Mouse (Mus musculus): ENCODE data around the gene Pde1a. TPM values are rescaled to one million over a fixed set of nuclear protein-coding genes. Genes with fewer than 3 reads are reported as not detected.

Pde1a gene
- total RNA-seq, 1 experiment = 0.31 TPM

- H3K27ac ChIP-seq (ENCODE audit: insufficient read depth, low read depth, low read length, poor library complexity, severe bottlenecking) = no peak overlapping the region
- no peaks in the 10 kb centered on the region for H3K36me3 ChIP-seq (ENCODE audit: control insufficient read depth, insufficient read depth, low read length, poor library complexity, severe bottlenecking)
- in situ Hi-C loops (cut with MboI; ENCODE audit: low sequenced_read_pairs in 2 of 2, unreplicated experiment in 2 of 2) = no loop called here
- H3K4me3 ChIP-seq (ENCODE audit: insufficient read depth in 1 of 2, low read depth in 1 of 2, low read length in 2 of 2, poor library complexity in 1 of 2, severe bottlenecking in 1 of 2) = no peak overlapping the region
- TF ChIP-seq MAFK (IDR thresholded peaks at IDR 0.05; ENCODE audit: insufficient read depth, low read depth, low read length) = no peak
- TF ChIP-seq HCFC1 (IDR thresholded peaks at IDR 0.05; ENCODE audit: borderline replicate concordance, insufficient read depth, low read length) = no peak
- no peak for TF ChIP-seq ZNF384 (IDR thresholded peaks at IDR 0.05; ENCODE audit: low read depth, low read length)
- no peak for TF ChIP-seq ZC3H11A (IDR thresholded peaks at IDR 0.05; ENCODE audit: borderline replicate concordance, low read depth, low read length)
- TF ChIP-seq CHD2 (IDR thresholded peaks at IDR 0.05; ENCODE audit: low read depth, low read length) = no peak
- no peak overlapping the region for H3K9ac ChIP-seq (ENCODE audit: insufficient read depth, low read depth, low read length, poor library complexity, severe bottlenecking)
- no peaks in the 10 kb centered on the region for H3K4me1 ChIP-seq (ENCODE audit: control insufficient read depth in 2 of 2, insufficient read depth in 2 of 2, low read length in 2 of 2, poor library complexity in 1 of 2)
- no peaks in the 10 kb centered on the region for H3K9me3 ChIP-seq (ENCODE audit: control insufficient read depth, insufficient read depth, low read depth, low read length)
- no peak for DNase-seq (ENCODE audit: low read depth, low spot score)
Measured at GRCm38 (mm10) chr2:80158784-80159183, 29.5 kb upstream of the Pde1a start.

- no peak overlapping the region for H3K27ac ChIP-seq (ENCODE audit: insufficient read depth, low read depth, low read length, poor library complexity, severe bottlenecking)
- H3K4me3 ChIP-seq (ENCODE audit: insufficient read depth in 1 of 2, low read depth in 1 of 2, low read length in 2 of 2, poor library complexity in 1 of 2, severe bottlenecking in 1 of 2) = no peak overlapping the region
- H3K36me3 ChIP-seq (ENCODE audit: control insufficient read depth, insufficient read depth, low read length, poor library complexity, severe bottlenecking) = no peaks in the 10 kb centered on the region
- H3K9ac ChIP-seq (ENCODE audit: insufficient read depth, low read depth, low read length, poor library complexity, severe bottlenecking) = no peak overlapping the region
- DNase-seq (ENCODE audit: low read depth, low spot score) = no peak
- in situ Hi-C loops (cut with MboI; ENCODE audit: low sequenced_read_pairs in 2 of 2, unreplicated experiment in 2 of 2) = no loop called here
- H3K9me3 ChIP-seq (ENCODE audit: control insufficient read depth, insufficient read depth, low read depth, low read length) = no peaks in the 10 kb centered on the region
- H3K4me1 ChIP-seq (ENCODE audit: control insufficient read depth in 2 of 2, insufficient read depth in 2 of 2, low read length in 2 of 2, poor library complexity in 1 of 2) = no peaks in the 10 kb centered on the region
- TF ChIP-seq ZNF384 (IDR thresholded peaks at IDR 0.05; ENCODE audit: low read depth, low read length) (no peak), CHD2 (IDR thresholded peaks at IDR 0.05; ENCODE audit: low read depth, low read length) (no peak), MAFK (IDR thresholded peaks at IDR 0.05; ENCODE audit: insufficient read depth, low read depth, low read length) (no peak), ZC3H11A (IDR thresholded peaks at IDR 0.05; ENCODE audit: borderline replicate concordance, low read depth, low read length) (no peak), HCFC1 (IDR thresholded peaks at IDR 0.05; ENCODE audit: borderline replicate concordance, insufficient read depth, low read length) (no peak)
Measured at GRCm38 (mm10) chr2:80158196-80158595, 28.9 kb upstream of the Pde1a start.

- in situ Hi-C loops (cut with MboI; ENCODE audit: low sequenced_read_pairs in 2 of 2, unreplicated experiment in 2 of 2) = no loop called here
- Histone ChIP-seq H3K27ac (ENCODE audit: insufficient read depth, low read depth, low read length, poor library complexity, severe bottlenecking) (no peak overlapping the region), H3K36me3 (ENCODE audit: control insufficient read depth, insufficient read depth, low read length, poor library complexity, severe bottlenecking) (no peaks in the 10 kb centered on the region), H3K4me1 (ENCODE audit: control insufficient read depth in 2 of 2, insufficient read depth in 2 of 2, low read length in 2 of 2, poor library complexity in 1 of 2) (no peaks in the 10 kb centered on the region), H3K9ac (ENCODE audit: insufficient read depth, low read depth, low read length, poor library complexity, severe bottlenecking) (no peak overlapping the region), H3K9me3 (ENCODE audit: control insufficient read depth, insufficient read depth, low read depth, low read length) (no peaks in the 10 kb centered on the region), H3K4me3 (ENCODE audit: insufficient read depth in 1 of 2, low read depth in 1 of 2, low read length in 2 of 2, poor library complexity in 1 of 2, severe bottlenecking in 1 of 2) (no peak overlapping the region)
- TF ChIP-seq MAFK (IDR thresholded peaks at IDR 0.05; ENCODE audit: insufficient read depth, low read depth, low read length) (no peak), ZNF384 (IDR thresholded peaks at IDR 0.05; ENCODE audit: low read depth, low read length) (no peak), HCFC1 (IDR thresholded peaks at IDR 0.05; ENCODE audit: borderline replicate concordance, insufficient read depth, low read length) (no peak), ZC3H11A (IDR thresholded peaks at IDR 0.05; ENCODE audit: borderline replicate concordance, low read depth, low read length) (no peak), CHD2 (IDR thresholded peaks at IDR 0.05; ENCODE audit: low read depth, low read length) (no peak)
- no peak for DNase-seq (ENCODE audit: low read depth, low spot score)
Measured at GRCm38 (mm10) chr2:80150019-80150418, 20.8 kb upstream of the Pde1a start.

GRCm38 (mm10) chr2:80149332-80149731 lies 20.1 kb upstream of the Pde1a start:
- Histone ChIP-seq H3K36me3 (ENCODE audit: control insufficient read depth, insufficient read depth, low read length, poor library complexity, severe bottlenecking) (no peaks in the 10 kb centered on the region), H3K9me3 (ENCODE audit: control insufficient read depth, insufficient read depth, low read depth, low read length) (no peaks in the 10 kb centered on the region), H3K27ac (ENCODE audit: insufficient read depth, low read depth, low read length, poor library complexity, severe bottlenecking) (no peak overlapping the region), H3K4me3 (ENCODE audit: insufficient read depth in 1 of 2, low read depth in 1 of 2, low read length in 2 of 2, poor library complexity in 1 of 2, severe bottlenecking in 1 of 2) (no peak overlapping the region), H3K4me1 (ENCODE audit: control insufficient read depth in 2 of 2, insufficient read depth in 2 of 2, low read length in 2 of 2, poor library complexity in 1 of 2) (no peaks in the 10 kb centered on the region), H3K9ac (ENCODE audit: insufficient read depth, low read depth, low read length, poor library complexity, severe bottlenecking) (no peak overlapping the region)
- in situ Hi-C loops (cut with MboI; ENCODE audit: low sequenced_read_pairs in 2 of 2, unreplicated experiment in 2 of 2) = no loop called here
- no peak for DNase-seq (ENCODE audit: low read depth, low spot score)
- TF ChIP-seq ZNF384 (IDR thresholded peaks at IDR 0.05; ENCODE audit: low read depth, low read length) (no peak), CHD2 (IDR thresholded peaks at IDR 0.05; ENCODE audit: low read depth, low read length) (no peak), ZC3H11A (IDR thresholded peaks at IDR 0.05; ENCODE audit: borderline replicate concordance, low read depth, low read length) (no peak), HCFC1 (IDR thresholded peaks at IDR 0.05; ENCODE audit: borderline replicate concordance, insufficient read depth, low read length) (no peak), MAFK (IDR thresholded peaks at IDR 0.05; ENCODE audit: insufficient read depth, low read depth, low read length) (no peak)

- no peak for TF ChIP-seq HCFC1 (IDR thresholded peaks at IDR 0.05; ENCODE audit: borderline replicate concordance, insufficient read depth, low read length)
- no peak for TF ChIP-seq ZNF384 (IDR thresholded peaks at IDR 0.05; ENCODE audit: low read depth, low read length)
- no peak for TF ChIP-seq MAFK (IDR thresholded peaks at IDR 0.05; ENCODE audit: insufficient read depth, low read depth, low read length)
- TF ChIP-seq ZC3H11A (IDR thresholded peaks at IDR 0.05; ENCODE audit: borderline replicate concordance, low read depth, low read length) = no peak
- no peak for TF ChIP-seq CHD2 (IDR thresholded peaks at IDR 0.05; ENCODE audit: low read depth, low read length)
- Histone ChIP-seq H3K4me3 (ENCODE audit: insufficient read depth in 1 of 2, low read depth in 1 of 2, low read length in 2 of 2, poor library complexity in 1 of 2, severe bottlenecking in 1 of 2) (no peak overlapping the region), H3K4me1 (ENCODE audit: control insufficient read depth in 2 of 2, insufficient read depth in 2 of 2, low read length in 2 of 2, poor library complexity in 1 of 2) (no peaks in the 10 kb centered on the region), H3K9ac (ENCODE audit: insufficient read depth, low read depth, low read length, poor library complexity, severe bottlenecking) (no peak overlapping the region), H3K9me3 (ENCODE audit: control insufficient read depth, insufficient read depth, low read depth, low read length) (no peaks in the 10 kb centered on the region), H3K36me3 (ENCODE audit: control insufficient read depth, insufficient read depth, low read length, poor library complexity, severe bottlenecking) (no peaks in the 10 kb centered on the region), H3K27ac (ENCODE audit: insufficient read depth, low read depth, low read length, poor library complexity, severe bottlenecking) (no peak overlapping the region)
- DNase-seq (ENCODE audit: low read depth, low spot score) = no peak
- in situ Hi-C loops (cut with MboI; ENCODE audit: low sequenced_read_pairs in 2 of 2, unreplicated experiment in 2 of 2) = no loop called here
Measured at GRCm38 (mm10) chr2:80135076-80135475, 5.8 kb upstream of the Pde1a start.

Data from ES-E14 (cell line).